Mouse (Mus musculus): ENCODE results near the gene Car5a. TPM values are rescaled to one million over a fixed set of nuclear protein-coding genes. Genes with fewer than 3 reads are reported as not detected.

The Car5a gene
- total and polyA plus RNA-seq, 3 experiments, result not detected

- Histone ChIP-seq H3K36me3 (ENCODE audit: control insufficient read depth, insufficient read depth, low read length) (no peaks in the 10 kb centered on the region), H3K27ac (no peak overlapping the region), H3K4me3 (no peak overlapping the region), H3K9ac (ENCODE audit: low read depth, low read length) (no peak overlapping the region), H3K4me1 (ENCODE audit: control insufficient read depth, insufficient read depth, low read length) (peaks cover 2% of the 10 kb centered on the region), H3K79me2 (replicated peaks; ENCODE audit: control insufficient read depth, insufficient read depth, low read length) (no peaks in the 10 kb centered on the region), H3K27me3 (ENCODE audit: control insufficient read depth, insufficient read depth, low read length) (no peaks in the 10 kb centered on the region)
- intact Hi-C loops (cut with DNase I), result loop anchor here (10.0 kb wide), 1 partner anchor 205 kb away; no protein-coding TSS in a partner anchor
- 65% methylated on average over 3 of the region's 3 CpGs for WGBS
- peak in 1 of 2 experiments; percentile 43 for DNase-seq
- TF ChIP-seq CTCF (IDR thresholded peaks at IDR 0.05) (no peak), POLR2A (IDR thresholded peaks at IDR 0.05; ENCODE audit: insufficient read depth, low read depth, low read length) (no peak), EP300 (IDR thresholded peaks at IDR 0.05; ENCODE audit: insufficient read depth, low read depth, low read length) (0 out of 2 replicates have a peak, but pooled peaks have one; percentile 46)
Observed at GRCm38 (mm10) chr8:121919731-121920130, 25.0 kb downstream of the Car5a start.

DNA sequence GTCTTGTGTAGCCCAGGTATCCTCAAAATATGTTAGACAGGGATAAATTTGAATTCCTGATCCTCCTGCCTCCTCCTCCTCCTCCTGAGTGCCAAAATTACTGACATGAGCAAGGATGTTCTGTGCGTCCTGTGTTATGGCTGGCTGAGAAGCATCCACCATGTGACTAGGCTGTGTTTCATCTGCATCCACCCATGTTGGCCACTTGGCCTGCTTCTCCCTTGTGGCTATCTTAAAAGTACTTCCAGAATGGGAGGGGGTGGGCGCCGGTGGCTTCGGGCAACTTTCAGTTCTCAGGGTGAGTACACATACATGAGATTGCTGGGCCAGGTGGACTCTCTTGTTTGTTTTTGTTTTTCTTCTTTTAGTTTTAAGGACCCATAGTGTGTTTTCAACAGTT lies 25.5 kb downstream of the Car5a start:
- no peak for DNase-seq
- Histone ChIP-seq H3K27me3 (ENCODE audit: control insufficient read depth, insufficient read depth, low read length) (no peaks in the 10 kb centered on the region), H3K27ac (no peak overlapping the region), H3K9ac (ENCODE audit: low read depth, low read length) (no peak overlapping the region), H3K36me3 (ENCODE audit: control insufficient read depth, insufficient read depth, low read length) (no peaks in the 10 kb centered on the region), H3K79me2 (replicated peaks; ENCODE audit: control insufficient read depth, insufficient read depth, low read length) (no peaks in the 10 kb centered on the region), H3K4me3 (no peak overlapping the region), H3K4me1 (ENCODE audit: control insufficient read depth, insufficient read depth, low read length) (peaks cover 2% of the 10 kb centered on the region)
- WGBS, result 60% methylated on average over 4 of the region's 4 CpGs
- intact Hi-C loops (cut with DNase I), result no loop called here
- TF ChIP-seq POLR2A (IDR thresholded peaks at IDR 0.05; ENCODE audit: insufficient read depth, low read depth, low read length), result no peak
- no peak for TF ChIP-seq EP300 (IDR thresholded peaks at IDR 0.05; ENCODE audit: insufficient read depth, low read depth, low read length)
- no peak for TF ChIP-seq CTCF (IDR thresholded peaks at IDR 0.05)

- Histone ChIP-seq H3K36me3 (ENCODE audit: control insufficient read depth, insufficient read depth, low read length) (no peaks in the 10 kb centered on the region), H3K4me1 (ENCODE audit: control insufficient read depth, insufficient read depth, low read length) (no peaks in the 10 kb centered on the region), H3K27me3 (ENCODE audit: control insufficient read depth, insufficient read depth, low read length) (no peaks in the 10 kb centered on the region), H3K79me2 (replicated peaks; ENCODE audit: control insufficient read depth, insufficient read depth, low read length) (no peaks in the 10 kb centered on the region), H3K9ac (ENCODE audit: low read depth, low read length) (no peak overlapping the region), H3K27ac (no peak overlapping the region), H3K4me3 (no peak overlapping the region)
- intact Hi-C loops (cut with DNase I), result no loop called here
- TF ChIP-seq EP300 (IDR thresholded peaks at IDR 0.05; ENCODE audit: insufficient read depth, low read depth, low read length), result no peak
- TF ChIP-seq POLR2A (IDR thresholded peaks at IDR 0.05; ENCODE audit: insufficient read depth, low read depth, low read length), result no peak
- no peak for TF ChIP-seq CTCF (IDR thresholded peaks at IDR 0.05)
- WGBS, result 54% methylated on average over 8 of the region's 8 CpGs
- no peak for DNase-seq
Observed at GRCm38 (mm10) chr8:121913378-121913777, 31.3 kb downstream of the Car5a start.

GRCm38 (mm10) chr8:121912831-121913230 lies 31.9 kb downstream of the Car5a start:
- H3K4me3 ChIP-seq, result no peak overlapping the region
- H3K36me3 ChIP-seq (ENCODE audit: control insufficient read depth, insufficient read depth, low read length), result no peaks in the 10 kb centered on the region
- TF ChIP-seq EP300 (IDR thresholded peaks at IDR 0.05; ENCODE audit: insufficient read depth, low read depth, low read length) (no peak), CTCF (IDR thresholded peaks at IDR 0.05) (no peak), POLR2A (IDR thresholded peaks at IDR 0.05; ENCODE audit: insufficient read depth, low read depth, low read length) (no peak)
- peaks cover under 1% of the 10 kb centered on the region; the same call in 1 of the 2 replicates for H3K4me1 ChIP-seq (ENCODE audit: control insufficient read depth, insufficient read depth, low read length)
- WGBS, result 73% methylated on average over 3 of the region's 3 CpGs
- DNase-seq, result no peak
- no peak overlapping the region for H3K9ac ChIP-seq (ENCODE audit: low read depth, low read length)
- H3K79me2 ChIP-seq (replicated peaks; ENCODE audit: control insufficient read depth, insufficient read depth, low read length), result no peaks in the 10 kb centered on the region
- intact Hi-C loops (cut with DNase I), result no loop called here
- no peak overlapping the region for H3K27ac ChIP-seq
- H3K27me3 ChIP-seq (ENCODE audit: control insufficient read depth, insufficient read depth, low read length), result no peaks in the 10 kb centered on the region

GRCm38 (mm10) chr8:121911987-121912386 lies 32.7 kb downstream of the Car5a start:
- H3K27me3 ChIP-seq (ENCODE audit: control insufficient read depth, insufficient read depth, low read length), result no peaks in the 10 kb centered on the region
- no peak overlapping the region for H3K27ac ChIP-seq
- H3K4me3 ChIP-seq, result no peak overlapping the region
- peaks cover 2% of the 10 kb centered on the region; the same call in 1 of the 2 replicates for H3K4me1 ChIP-seq (ENCODE audit: control insufficient read depth, insufficient read depth, low read length)
- intact Hi-C loops (cut with DNase I), result no loop called here
- no peak for TF ChIP-seq EP300 (IDR thresholded peaks at IDR 0.05; ENCODE audit: insufficient read depth, low read depth, low read length)
- no peak for TF ChIP-seq POLR2A (IDR thresholded peaks at IDR 0.05; ENCODE audit: insufficient read depth, low read depth, low read length)
- TF ChIP-seq CTCF (IDR thresholded peaks at IDR 0.05), result no peak
- no peak for DNase-seq
- no peak overlapping the region for H3K9ac ChIP-seq (ENCODE audit: low read depth, low read length)
- 68% methylated on average over 7 of the region's 7 CpGs for WGBS
- no peaks in the 10 kb centered on the region for H3K79me2 ChIP-seq (replicated peaks; ENCODE audit: control insufficient read depth, insufficient read depth, low read length)
- no peaks in the 10 kb centered on the region for H3K36me3 ChIP-seq (ENCODE audit: control insufficient read depth, insufficient read depth, low read length)

GRCm38 (mm10) chr8:121911400-121911799 lies 33.3 kb downstream of the Car5a start:
- no peak overlapping the region for H3K4me3 ChIP-seq
- no peaks in the 10 kb centered on the region for H3K36me3 ChIP-seq (ENCODE audit: control insufficient read depth, insufficient read depth, low read length)
- TF ChIP-seq EP300 (IDR thresholded peaks at IDR 0.05; ENCODE audit: insufficient read depth, low read depth, low read length), result no peak
- H3K27me3 ChIP-seq (ENCODE audit: control insufficient read depth, insufficient read depth, low read length), result no peaks in the 10 kb centered on the region
- H3K79me2 ChIP-seq (replicated peaks; ENCODE audit: control insufficient read depth, insufficient read depth, low read length), result no peaks in the 10 kb centered on the region
- 81% methylated on average over 6 of the region's 6 CpGs for WGBS
- no peak overlapping the region for H3K27ac ChIP-seq
- H3K9ac ChIP-seq (ENCODE audit: low read depth, low read length), result no peak overlapping the region
- DNase-seq, result no peak
- peaks cover 2% of the 10 kb centered on the region; the same call in 1 of the 2 replicates for H3K4me1 ChIP-seq (ENCODE audit: control insufficient read depth, insufficient read depth, low read length)
- intact Hi-C loops (cut with DNase I), result no loop called here

Measured in heart, adult 2 months (tissue).